Mouse (Mus musculus) liver, embryonic 13.5 days (tissue): ENCODE measurements around the gene Ino80d. TPM values are rescaled to one million over a fixed set of nuclear protein-coding genes. Genes with fewer than 3 reads are reported as not detected.
A peak's percentile ranks its signal among the peaks of the same experiment; 100 is the strongest.

ENCODE experiments used
- ATAC-seq: fragments of 200-750 bp; cut with Nextera tagmentation; 2 replicates; pipeline ENCODE4 v1.8.0; 2017; ENCODE audit warnings: low read depth, mild to moderate bottlenecking, moderate number of reproducible peaks, moderate library complexity
- DNase-seq: peaks from one replicate; pipeline ENCODE4 v3.0.0; 2022
- H3K27ac ChIP-seq: fragments of 300-500 bp; sonication (generic); 2 replicates; pipeline ENCODE4 v1.5.1; 2015; ENCODE audit warnings: moderate library complexity, mild to moderate bottlenecking, inconsistent platforms
- H3K27me3 ChIP-seq: fragments of 300-500 bp; sonication (generic); 2 replicates; pipeline ENCODE4 v1.6.1; 2015; ENCODE audit warnings: mild to moderate bottlenecking, inconsistent platforms
- H3K36me3 ChIP-seq: fragments of 300-500 bp; sonication (generic); 2 replicates; pipeline ENCODE4 v1.6.1; 2015; ENCODE audit warnings: mild to moderate bottlenecking, inconsistent platforms
- H3K4me1 ChIP-seq: fragments of 300-500 bp; sonication (generic); replicated peaks from 2 replicates; pipeline ENCODE4 v1.6.1; 2015; ENCODE audit warnings: inconsistent platforms
- H3K4me2 ChIP-seq: fragments of 300-500 bp; sonication (generic); 2 replicates; pipeline ENCODE4 v1.6.1; 2015; ENCODE audit warnings: inconsistent platforms, mild to moderate bottlenecking, moderate library complexity
- H3K4me3 ChIP-seq: fragments of 300-500 bp; sonication (generic); replicated peaks from 2 replicates; pipeline ENCODE4 v1.5.1; 2015; ENCODE audit warnings: mild to moderate bottlenecking, inconsistent platforms
- H3K9ac ChIP-seq: fragments of 300-500 bp; sonication (generic); 2 replicates; pipeline ENCODE4 v1.6.1; 2015; ENCODE audit warnings: mild to moderate bottlenecking, inconsistent platforms
- H3K9me3 ChIP-seq: fragments of 300-500 bp; sonication (generic); replicated peaks from 2 replicates; pipeline ENCODE4 v1.6.1; 2016; ENCODE audit warnings: inconsistent platforms
- WGBS: fragments of 180-500 bp; shearing (Covaris S2); methylation state at CpG from one replicate; pipeline ENCODE4 v1.1.7; 2015; ENCODE audit not compliant: insufficient replicate concordance; 5-methylcytosine and 5-hydroxymethylcytosine counted together
- polyA plus RNA-seq: library from polyadenylated mRNA; unstranded; fragments of >200 nt; fragmentation: Nextera tagmentation; extraction: Ambion mirVana; gene quantifications from 2 replicates; pipeline ENCODE4 v1.2.1, GENCODE M21; 2015

Ino80d gene
- polyA plus RNA-seq, 1 experiment from 2014 or later, result 3.8 TPM

DNA sequence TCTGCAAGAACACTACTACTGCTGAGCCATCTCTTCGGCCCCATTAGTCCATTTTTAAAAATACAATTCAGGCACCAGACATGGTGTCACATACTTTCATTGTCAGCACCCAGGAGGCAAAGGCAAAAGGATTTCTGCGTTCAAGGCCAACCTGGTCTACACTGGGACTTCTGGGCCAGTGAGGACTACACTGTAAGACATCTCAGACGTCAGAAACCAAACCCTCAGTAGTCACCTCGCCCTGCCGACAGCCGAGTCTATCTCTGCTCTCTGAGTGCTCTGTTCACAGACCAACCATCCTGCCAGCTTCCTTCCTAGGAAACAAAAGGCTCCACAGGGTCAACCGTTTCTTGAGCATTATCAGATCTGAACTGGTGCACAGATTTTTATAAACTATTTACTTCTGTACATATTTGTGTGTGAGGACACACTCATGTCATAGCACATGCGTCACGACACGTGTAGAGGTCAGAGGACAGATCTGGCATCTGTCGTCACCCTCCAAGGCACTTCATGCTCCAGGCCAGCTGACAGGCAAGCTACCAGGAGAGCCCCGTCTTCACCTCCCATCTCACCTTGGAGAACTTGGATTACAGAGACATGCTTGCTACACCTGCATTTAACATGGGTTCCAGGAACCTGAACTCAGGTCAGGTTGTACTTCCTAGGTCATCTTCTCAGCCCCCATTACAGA is 11.6 kb downstream of the Ino80d start:
- Histone ChIP-seq H3K4me2 (no peak overlapping the region), H3K36me3 (peaks cover 66% of the 10 kb centered on the region), H3K9me3 (no peaks in the 10 kb centered on the region), H3K27me3 (no peaks in the 10 kb centered on the region), H3K4me1 (peaks cover 4% of the 10 kb centered on the region), H3K27ac (no peak overlapping the region), H3K9ac (no peak overlapping the region), H3K4me3 (no peak overlapping the region)
- no peak for DNase-seq
- 79% methylated on average over 12 of the region's 12 CpGs for WGBS
- ATAC-seq, result no peak

DNA sequence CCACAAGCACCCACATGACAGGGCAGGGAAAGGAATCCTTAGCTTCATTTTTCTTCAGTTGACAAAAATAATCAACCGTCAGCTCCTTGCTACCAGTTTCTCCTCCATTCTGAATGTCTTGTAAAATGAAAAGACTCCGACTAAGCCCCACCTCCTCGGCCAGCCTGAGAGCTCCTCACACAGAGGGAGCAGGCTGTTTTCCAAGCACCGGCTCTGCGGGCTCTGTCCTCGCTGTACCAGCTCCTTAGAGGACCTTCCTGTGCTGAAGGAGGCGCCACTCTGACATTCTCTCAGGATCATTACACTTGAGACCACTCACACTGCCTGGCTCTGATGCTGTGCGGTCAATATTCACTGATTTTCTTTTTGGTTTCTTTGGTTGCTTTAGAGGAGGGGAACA is 14.3 kb downstream of the Ino80d start:
- WGBS, result 83% methylated on average over 8 of the region's 8 CpGs
- Histone ChIP-seq H3K36me3 (peaks cover 79% of the 10 kb centered on the region), H3K4me3 (no peak overlapping the region)

DNA sequence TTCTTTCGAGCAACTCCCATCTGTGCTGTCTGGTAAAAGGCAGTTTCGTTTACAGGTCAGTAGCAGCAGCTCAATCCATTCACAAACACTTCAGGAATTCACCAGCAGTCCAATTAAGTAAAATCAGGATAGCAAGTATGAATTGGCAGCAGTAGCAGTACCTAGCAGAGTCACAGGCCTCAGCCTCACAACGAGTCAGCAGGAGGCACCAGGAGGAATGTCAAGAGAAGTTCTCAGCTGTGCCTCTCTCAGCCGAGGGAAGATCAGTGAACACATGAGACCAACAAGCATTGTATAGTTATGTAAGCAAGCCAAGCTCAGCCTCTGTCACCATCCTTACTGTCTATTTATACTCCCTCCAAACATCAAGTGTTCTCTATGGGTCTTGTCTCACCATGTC is 15.6 kb downstream of the Ino80d start:
- Histone ChIP-seq H3K27me3 (no peaks in the 10 kb centered on the region), H3K4me2 (no peak overlapping the region), H3K36me3 (peaks cover 84% of the 10 kb centered on the region), H3K27ac (0 out of 2 replicates have a peak overlapping the region, but pooled peaks have one; percentile 0), H3K4me1 (no peaks in the 10 kb centered on the region), H3K9me3 (no peaks in the 10 kb centered on the region), H3K4me3 (no peak overlapping the region), H3K9ac (no peak overlapping the region)
- 74% methylated on average over 4 of the region's 4 CpGs for WGBS
- DNase-seq (no peak), ATAC-seq (no peak)

More for the DNA sequence above, 14.3 kb downstream of the Ino80d start:
- no peak overlapping the region for H3K27ac ChIP-seq
- no peak overlapping the region for H3K9ac ChIP-seq
- H3K4me1 ChIP-seq, result no peaks in the 10 kb centered on the region
- H3K27me3 ChIP-seq, result no peaks in the 10 kb centered on the region
- no peak overlapping the region for H3K4me2 ChIP-seq
- no peaks in the 10 kb centered on the region for H3K9me3 ChIP-seq
- DNase-seq, result no peak
- ATAC-seq, result no peak

DNA sequence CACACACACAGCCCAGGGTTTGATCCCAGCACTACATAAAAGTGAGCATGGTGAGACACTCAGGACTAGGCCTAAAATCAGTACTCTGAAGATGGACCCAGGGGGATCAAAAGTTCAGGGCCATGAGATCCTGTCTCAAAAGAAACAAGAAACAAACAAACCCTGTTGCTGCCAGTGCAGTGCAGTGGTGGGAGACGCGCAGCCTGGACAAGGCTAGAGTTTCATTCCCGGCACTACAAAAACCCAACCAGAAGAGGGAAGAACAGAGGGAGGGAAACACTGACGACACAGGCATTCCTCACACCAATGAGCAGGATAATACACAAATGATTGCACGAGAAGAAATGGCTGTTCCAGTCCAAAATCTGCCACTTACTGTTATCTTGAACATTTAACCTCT is 18.4 kb downstream of the Ino80d start:
- H3K4me3 ChIP-seq, result no peak overlapping the region
- no peak overlapping the region for H3K27ac ChIP-seq
- ATAC-seq (no peak), DNase-seq (no peak)
- no peak overlapping the region for H3K9ac ChIP-seq
- H3K36me3 ChIP-seq, result peaks cover 87% of the 10 kb centered on the region
- H3K4me2 ChIP-seq, result no peak overlapping the region
- no peaks in the 10 kb centered on the region for H3K27me3 ChIP-seq
- no peaks in the 10 kb centered on the region for H3K4me1 ChIP-seq
- no peaks in the 10 kb centered on the region for H3K9me3 ChIP-seq
- 87% methylated on average over 5 of the region's 5 CpGs for WGBS

DNA sequence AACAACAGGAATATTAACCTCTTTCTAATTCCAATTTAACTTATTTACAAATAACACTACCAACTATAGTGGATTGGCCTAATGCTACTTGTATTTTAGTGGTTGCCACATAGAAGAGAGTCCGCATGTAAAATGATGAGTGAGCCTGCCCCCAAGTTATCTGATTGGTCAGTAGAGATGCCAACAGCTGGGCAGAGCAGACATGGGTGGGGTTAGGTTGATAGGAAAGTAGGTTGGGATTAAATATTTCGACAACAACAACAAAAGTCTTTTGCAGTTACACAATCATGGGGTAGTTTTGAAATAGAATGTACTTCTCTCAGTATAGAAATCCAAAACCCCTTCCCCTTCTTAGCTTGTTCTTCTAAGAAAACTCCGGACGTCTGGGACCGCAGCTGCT is 24.7 kb downstream of the Ino80d start:
- peaks cover 83% of the 10 kb centered on the region for H3K36me3 ChIP-seq

DNA sequence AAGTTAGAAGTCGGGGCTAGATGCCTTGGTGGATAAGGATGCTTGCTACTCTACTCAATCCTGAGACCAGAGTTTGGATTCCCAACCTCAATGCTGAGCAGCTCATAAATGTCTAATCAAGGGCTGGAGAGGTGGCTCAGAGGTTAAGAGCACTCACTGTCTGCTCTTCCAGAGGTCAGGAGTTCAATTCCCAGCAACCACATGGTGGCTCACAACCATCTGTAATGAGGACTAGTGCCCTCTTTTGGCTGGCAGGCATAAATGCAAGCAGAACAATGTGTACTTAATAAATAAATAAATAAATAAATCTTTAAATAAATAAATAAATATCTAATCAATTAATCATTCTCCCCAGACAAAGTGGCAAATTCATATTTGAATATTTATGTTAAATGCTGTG is 25.9 kb downstream of the Ino80d start:
- Histone ChIP-seq H3K36me3 (peaks cover 81% of the 10 kb centered on the region), H3K9ac (no peak overlapping the region), H3K27ac (no peak overlapping the region), H3K27me3 (no peaks in the 10 kb centered on the region), H3K4me1 (0 out of 2 replicates have a peak, but pooled peaks cover 2% of the 10 kb centered on the region), H3K4me2 (no peak overlapping the region), H3K4me3 (no peak overlapping the region), H3K9me3 (no peaks in the 10 kb centered on the region)
- ATAC-seq (no peak), DNase-seq (no peak)
- 79% methylated on average over 1 of the region's 1 CpGs for WGBS

More for the DNA sequence above, 24.7 kb downstream of the Ino80d start:
- DNase-seq, result no peak
- 0 out of 2 replicates have a peak, but pooled peaks cover 2% of the 10 kb centered on the region for H3K4me1 ChIP-seq
- no peak overlapping the region for H3K9ac ChIP-seq
- WGBS, result 84% methylated on average over 5 of the region's 5 CpGs
- no peak for ATAC-seq
- no peaks in the 10 kb centered on the region for H3K27me3 ChIP-seq
- H3K4me3 ChIP-seq, result no peak overlapping the region
- no peak overlapping the region for H3K4me2 ChIP-seq
- H3K9me3 ChIP-seq, result no peaks in the 10 kb centered on the region
- H3K27ac ChIP-seq, result no peak overlapping the region

DNA sequence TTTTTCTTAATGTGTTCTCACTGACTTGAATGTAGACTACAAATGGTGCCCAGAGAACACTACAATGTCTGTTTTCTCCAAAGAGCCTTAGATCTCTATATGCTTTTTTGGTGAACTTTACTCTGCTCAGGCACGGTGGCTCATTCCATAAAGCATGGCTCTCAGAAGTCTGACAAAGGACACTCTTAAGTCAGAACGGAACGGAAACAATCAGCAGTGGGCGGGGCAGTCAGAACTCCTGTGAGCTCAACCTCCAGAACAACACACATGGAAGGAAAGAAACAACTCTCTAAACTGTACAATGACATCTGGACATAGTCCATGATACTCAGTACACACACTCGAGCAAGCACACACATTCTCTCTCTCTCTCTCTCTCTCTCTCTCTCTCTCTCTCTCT is 34.2 kb downstream of the Ino80d start:
- Histone ChIP-seq H3K36me3 (peaks cover 73% of the 10 kb centered on the region), H3K4me3 (no peak overlapping the region), H3K9ac (no peak overlapping the region), H3K27me3 (no peaks in the 10 kb centered on the region), H3K4me1 (peaks cover 4% of the 10 kb centered on the region; the same call in 1 of the 2 replicates), H3K9me3 (no peaks in the 10 kb centered on the region), H3K4me2 (no peak overlapping the region), H3K27ac (no peak overlapping the region)
- ATAC-seq (no peak), DNase-seq (no peak)
- 71% methylated on average over 5 of the region's 5 CpGs for WGBS

DNA sequence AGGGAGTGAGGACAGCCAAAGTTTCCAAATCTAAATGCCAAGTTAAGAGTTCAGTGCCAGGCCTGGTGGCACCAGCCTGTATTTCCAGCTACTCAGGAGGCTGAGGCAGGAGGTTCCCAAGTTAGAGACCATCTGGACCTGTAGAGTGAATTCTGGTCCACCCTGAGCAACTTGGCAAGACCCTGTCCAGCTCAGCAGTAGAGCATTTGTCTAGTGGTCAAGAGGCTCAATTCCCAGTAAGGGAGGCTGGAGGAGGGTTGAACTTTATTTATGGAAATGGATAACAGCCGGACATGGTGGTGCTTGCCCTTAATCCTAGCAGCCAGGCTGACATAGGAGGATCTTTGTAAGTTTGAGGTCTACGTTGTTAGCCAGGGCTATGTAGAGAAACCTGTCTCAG is 38.1 kb downstream of the Ino80d start:
- Histone ChIP-seq H3K4me1 (no peaks in the 10 kb centered on the region), H3K36me3 (peaks cover 82% of the 10 kb centered on the region)
- 79% methylated on average over 2 of the region's 2 CpGs for WGBS

DNA sequence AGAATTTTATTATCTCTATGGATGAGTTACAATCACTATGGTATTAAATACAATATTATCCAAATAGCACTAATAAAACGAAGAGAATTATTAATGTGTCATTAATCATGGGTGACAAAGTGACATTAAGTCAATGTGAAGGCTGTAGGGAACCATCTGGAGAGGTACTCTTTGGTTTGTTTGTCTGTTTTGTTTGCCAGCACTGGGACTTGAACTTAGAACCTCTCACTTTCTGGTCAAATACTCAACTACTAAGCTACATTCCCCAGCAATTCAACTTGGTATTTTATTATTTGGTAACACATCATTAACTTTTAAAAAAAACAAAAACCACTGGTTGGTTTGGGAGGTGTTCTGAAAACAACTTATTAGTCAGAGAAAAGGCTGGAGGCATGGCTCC is 43.1 kb downstream of the Ino80d start:
- H3K27me3 ChIP-seq, result no peaks in the 10 kb centered on the region
- no peak overlapping the region for H3K27ac ChIP-seq
- H3K4me3 ChIP-seq, result no peak overlapping the region
- H3K4me1 ChIP-seq, result no peaks in the 10 kb centered on the region
- no peak overlapping the region for H3K4me2 ChIP-seq
- no peaks in the 10 kb centered on the region for H3K9me3 ChIP-seq
- DNase-seq (no peak), ATAC-seq (no peak)
- no peak overlapping the region for H3K9ac ChIP-seq
- WGBS, result 70% methylated on average over 1 of the region's 1 CpGs
- H3K36me3 ChIP-seq, result peaks cover 84% of the 10 kb centered on the region

More for the DNA sequence above, 38.1 kb downstream of the Ino80d start:
- Histone ChIP-seq H3K27ac (no peak overlapping the region), H3K9ac (no peak overlapping the region), H3K9me3 (no peaks in the 10 kb centered on the region), H3K4me3 (no peak overlapping the region), H3K4me2 (no peak overlapping the region), H3K27me3 (no peaks in the 10 kb centered on the region)
- ATAC-seq (no peak), DNase-seq (no peak)

DNA sequence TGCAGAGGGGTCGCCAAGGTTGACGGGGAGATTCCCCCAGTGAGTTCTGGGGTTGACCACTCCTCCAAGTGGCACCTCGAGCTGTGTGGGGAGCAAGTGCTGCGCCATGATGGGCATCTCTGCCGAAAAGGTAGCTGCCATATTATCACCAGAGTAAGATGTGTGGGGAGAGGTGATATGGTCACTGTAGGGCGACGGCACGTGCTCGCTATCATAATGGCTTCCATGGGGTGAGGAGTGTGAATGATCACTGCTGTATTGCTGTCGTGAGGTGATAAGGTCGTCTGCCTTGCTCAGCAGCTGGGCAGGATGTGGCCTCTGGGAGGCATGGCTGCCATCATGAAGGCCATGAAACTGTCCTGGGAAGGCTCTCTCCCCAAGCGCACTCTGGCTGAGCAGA is 56.1 kb downstream of the Ino80d start:
- Histone ChIP-seq H3K36me3 (peaks cover 72% of the 10 kb centered on the region), H3K27me3 (no peaks in the 10 kb centered on the region), H3K4me2 (no peak overlapping the region), H3K9ac (no peak overlapping the region), H3K4me3 (no peak overlapping the region), H3K4me1 (peaks cover 13% of the 10 kb centered on the region), H3K27ac (no peak overlapping the region), H3K9me3 (no peaks in the 10 kb centered on the region)
- peak; percentile 11 for DNase-seq
- peak; percentile 90 for ATAC-seq
- WGBS, result 46% methylated on average over 12 of the region's 12 CpGs

DNA sequence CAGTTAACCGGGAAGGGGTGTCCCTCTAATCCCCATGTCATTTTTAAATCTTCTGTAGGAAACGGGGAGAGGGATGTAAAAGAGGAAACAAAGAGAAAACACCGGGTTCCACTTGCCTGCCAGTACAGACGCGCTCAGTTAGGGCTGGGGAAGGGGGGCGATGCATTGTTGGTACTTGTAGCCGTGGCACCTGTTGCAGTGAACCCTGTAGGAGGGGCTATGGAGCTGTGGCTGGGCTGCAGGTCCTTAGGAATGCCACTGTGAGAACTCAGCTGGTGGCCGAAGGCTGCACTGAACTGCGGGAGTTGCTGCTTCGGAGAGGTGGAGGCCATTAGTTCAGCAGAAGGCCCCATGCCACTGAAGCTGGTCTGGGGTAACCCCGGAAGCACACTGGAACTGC is 56.6 kb downstream of the Ino80d start:
- no peak for ATAC-seq
- Histone ChIP-seq H3K4me3 (no peak overlapping the region), H3K9ac (no peak overlapping the region), H3K4me2 (no peak overlapping the region), H3K9me3 (no peaks in the 10 kb centered on the region), H3K36me3 (peaks cover 70% of the 10 kb centered on the region), H3K4me1 (peaks cover 13% of the 10 kb centered on the region), H3K27ac (no peak overlapping the region), H3K27me3 (no peaks in the 10 kb centered on the region)
- 87% methylated on average over 11 of the region's 11 CpGs for WGBS
- DNase-seq, result no peak

DNA sequence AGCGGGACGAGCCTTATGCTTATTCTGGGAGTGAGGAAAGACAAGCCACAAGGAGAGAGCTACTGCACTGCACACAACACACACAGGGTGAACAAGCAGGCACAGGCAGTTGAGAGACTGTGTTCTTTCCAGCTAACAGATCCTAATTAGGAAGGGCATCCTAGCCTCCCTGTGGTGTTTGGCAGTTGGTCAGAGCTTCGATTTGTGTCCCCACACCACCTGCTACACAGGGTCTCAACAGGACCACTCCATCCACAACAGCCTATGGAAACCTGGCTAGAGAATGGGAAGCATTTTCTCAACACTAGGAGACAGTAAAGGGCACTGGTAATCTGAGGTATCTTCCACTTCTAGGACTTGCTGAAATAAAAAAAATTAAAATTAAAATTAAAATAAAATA is 57.1 kb downstream of the Ino80d start:
- ATAC-seq (no peak), DNase-seq (no peak)
- H3K4me2 ChIP-seq, result no peak overlapping the region
- peaks cover 70% of the 10 kb centered on the region for H3K36me3 ChIP-seq
- H3K9ac ChIP-seq, result no peak overlapping the region
- H3K4me3 ChIP-seq, result no peak overlapping the region
- H3K27ac ChIP-seq, result no peak overlapping the region
- 88% methylated on average over 3 of the region's 3 CpGs for WGBS
- no peaks in the 10 kb centered on the region for H3K9me3 ChIP-seq
- H3K27me3 ChIP-seq, result no peaks in the 10 kb centered on the region
- H3K4me1 ChIP-seq, result peaks cover 13% of the 10 kb centered on the region
